Mouse (Mus musculus): ENCODE measurements around the gene Mcu. TPM values are rescaled to one million over a fixed set of nuclear protein-coding genes. Genes with fewer than 3 reads are reported as not detected.

Mcu gene
- polyA plus RNA-seq, 1 experiment from 2014 or later = 10.6 TPM

- H3K27ac ChIP-seq = no peak overlapping the region
- H3K9ac ChIP-seq = no peak overlapping the region
- DNase-seq = no peak
- ATAC-seq (ENCODE audit: low read depth) = no peak
- no peaks in the 10 kb centered on the region for H3K4me1 ChIP-seq (replicated peaks)
- no peaks in the 10 kb centered on the region for H3K36me3 ChIP-seq
- no peak overlapping the region for H3K4me3 ChIP-seq (replicated peaks)
- 0 out of 2 replicates have a peak overlapping the region, but pooled peaks have one; percentile 15 for H3K4me2 ChIP-seq
- no peaks in the 10 kb centered on the region for H3K27me3 ChIP-seq
- H3K9me3 ChIP-seq (replicated peaks) = no peaks in the 10 kb centered on the region
- 60% methylated on average over 16 of the region's 16 CpGs for WGBS (ENCODE audit: insufficient replicate concordance)
These were observed 20.4 kb upstream of the Mcu start for GRCm38 (mm10) chr10:59636751-59637533.

- H3K4me1 ChIP-seq (replicated peaks) = no peaks in the 10 kb centered on the region
- 75% methylated on average over 2 of the region's 2 CpGs for WGBS (ENCODE audit: insufficient replicate concordance)
- H3K36me3 ChIP-seq = no peaks in the 10 kb centered on the region
- H3K4me3 ChIP-seq (replicated peaks) = no peak overlapping the region
- H3K9ac ChIP-seq = no peak overlapping the region
- no peak for ATAC-seq (ENCODE audit: low read depth)
- H3K27me3 ChIP-seq = no peaks in the 10 kb centered on the region
- no peak overlapping the region for H3K27ac ChIP-seq
- no peak for DNase-seq
- H3K9me3 ChIP-seq (replicated peaks) = no peaks in the 10 kb centered on the region
- H3K4me2 ChIP-seq = no peak overlapping the region
These were observed 19.6 kb upstream of the Mcu start for GRCm38 (mm10) chr10:59636048-59636447.

- no peak overlapping the region for H3K4me3 ChIP-seq (replicated peaks)
- ATAC-seq (ENCODE audit: low read depth) (no peak), DNase-seq (no peak)
- H3K27ac ChIP-seq = no peak overlapping the region
- no peak overlapping the region for H3K4me2 ChIP-seq
- H3K9ac ChIP-seq = no peak overlapping the region
- H3K4me1 ChIP-seq (replicated peaks) = no peaks in the 10 kb centered on the region; the same call in 1 of the 2 replicates
- no peaks in the 10 kb centered on the region for H3K36me3 ChIP-seq
- H3K9me3 ChIP-seq (replicated peaks) = no peaks in the 10 kb centered on the region
- WGBS (ENCODE audit: insufficient replicate concordance) = 75% methylated on average over 4 of the region's 4 CpGs
- no peaks in the 10 kb centered on the region for H3K27me3 ChIP-seq
These were observed 13.0 kb upstream of the Mcu start for GRCm38 (mm10) chr10:59629506-59629782.

- DNase-seq (no peak), ATAC-seq (ENCODE audit: low read depth) (0 out of 2 replicates have a peak, but pooled peaks have one; percentile 36)
- no peaks in the 10 kb centered on the region; the same call in 1 of the 2 replicates for H3K4me1 ChIP-seq (replicated peaks)
- H3K4me2 ChIP-seq = no peak overlapping the region
- no peak overlapping the region for H3K4me3 ChIP-seq (replicated peaks)
- H3K9me3 ChIP-seq (replicated peaks) = no peaks in the 10 kb centered on the region
- H3K36me3 ChIP-seq = no peaks in the 10 kb centered on the region
- H3K9ac ChIP-seq = no peak overlapping the region
- H3K27me3 ChIP-seq = no peaks in the 10 kb centered on the region
- WGBS (ENCODE audit: insufficient replicate concordance) = 70% methylated on average over 17 of the region's 17 CpGs
- H3K27ac ChIP-seq = no peak overlapping the region
These were observed 12.4 kb upstream of the Mcu start for GRCm38 (mm10) chr10:59628641-59629505.

- no peak for DNase-seq
- Histone ChIP-seq H3K4me1 (replicated peaks) (no peaks in the 10 kb centered on the region; the same call in 1 of the 2 replicates), H3K36me3 (no peaks in the 10 kb centered on the region), H3K4me3 (replicated peaks) (no peak overlapping the region), H3K4me2 (no peak overlapping the region), H3K9me3 (replicated peaks) (no peaks in the 10 kb centered on the region), H3K9ac (no peak overlapping the region), H3K27ac (no peak overlapping the region), H3K27me3 (no peaks in the 10 kb centered on the region)
- 49% methylated on average over 5 of the region's 5 CpGs for WGBS (ENCODE audit: insufficient replicate concordance)
- ATAC-seq (ENCODE audit: low read depth) = no peak
These were observed 7.0 kb upstream of the Mcu start for GRCm38 (mm10) chr10:59623496-59623895.

GRCm38 (mm10) chr10:59621355-59621754 is 4.9 kb upstream of the Mcu start:
- no peak overlapping the region for H3K4me2 ChIP-seq

GRCm38 (mm10) chr10:59617776-59618175 is 1.3 kb upstream of the Mcu start:
- 75% methylated on average over 7 of the region's 7 CpGs for WGBS (ENCODE audit: insufficient replicate concordance)
- H3K4me2 ChIP-seq = no peak overlapping the region
- no peak overlapping the region for H3K4me3 ChIP-seq (replicated peaks)

More at GRCm38 (mm10) chr10:59621355-59621754, 4.9 kb upstream of the Mcu start:
- no peak overlapping the region for H3K4me3 ChIP-seq (replicated peaks)
- 23% methylated on average over 10 of the region's 10 CpGs for WGBS (ENCODE audit: insufficient replicate concordance)
- no peak for ATAC-seq (ENCODE audit: low read depth)
- H3K9ac ChIP-seq = no peak overlapping the region
- no peaks in the 10 kb centered on the region for H3K9me3 ChIP-seq (replicated peaks)
- H3K27ac ChIP-seq = no peak overlapping the region
- no peak for DNase-seq
- H3K27me3 ChIP-seq = no peaks in the 10 kb centered on the region
- H3K36me3 ChIP-seq = no peaks in the 10 kb centered on the region
- H3K4me1 ChIP-seq (replicated peaks) = peaks cover 6% of the 10 kb centered on the region

GRCm38 (mm10) chr10:59615981-59616520 is 441 bp downstream of the Mcu start, which contains the start of gene Gm10322:
TSS of gene Gm10322 (plus strand) at chr10:59616063.
- Histone ChIP-seq H3K9me3 (replicated peaks) (no peaks in the 10 kb centered on the region), H3K27ac (peak within 1 kb of the TSS; percentile 84), H3K9ac (peak within 1 kb of the TSS; percentile 90), H3K4me2 (peak within 1 kb of the TSS; percentile 96), H3K36me3 (no peaks in the 10 kb centered on the region), H3K27me3 (no peaks in the 10 kb centered on the region), H3K4me1 (replicated peaks) (peaks cover 29% of the 10 kb centered on the region), H3K4me3 (replicated peaks) (peak within 1 kb of the TSS; percentile 85)
- 1% methylated on average over 49 of the region's 51 CpGs for WGBS (ENCODE audit: insufficient replicate concordance)
- ATAC-seq (ENCODE audit: low read depth) (peak; percentile 81), DNase-seq (peak; percentile 62)

More at GRCm38 (mm10) chr10:59617776-59618175, 1.3 kb upstream of the Mcu start:
- no peak for ATAC-seq (ENCODE audit: low read depth)
- H3K9me3 ChIP-seq (replicated peaks) = no peaks in the 10 kb centered on the region
- H3K27me3 ChIP-seq = no peaks in the 10 kb centered on the region
- H3K36me3 ChIP-seq = no peaks in the 10 kb centered on the region
- H3K27ac ChIP-seq = no peak overlapping the region
- H3K9ac ChIP-seq = no peak overlapping the region
- H3K4me1 ChIP-seq (replicated peaks) = peaks cover 29% of the 10 kb centered on the region
- no peak for DNase-seq

- Histone ChIP-seq H3K4me1 (replicated peaks) (peaks cover 29% of the 10 kb centered on the region), H3K9ac (peak overlapping the region; percentile 90), H3K36me3 (no peaks in the 10 kb centered on the region), H3K27me3 (no peaks in the 10 kb centered on the region), H3K4me2 (peak overlapping the region; percentile 96), H3K4me3 (replicated peaks) (peak overlapping the region; percentile 85), H3K9me3 (replicated peaks) (no peaks in the 10 kb centered on the region), H3K27ac (no peak overlapping the region)
- DNase-seq (no peak), ATAC-seq (ENCODE audit: low read depth) (no peak)
- 36% methylated on average over 5 of the region's 5 CpGs for WGBS (ENCODE audit: insufficient replicate concordance)
These were observed 1.1 kb downstream of the Mcu start for GRCm38 (mm10) chr10:59615411-59615810.

GRCm38 (mm10) chr10:59614141-59614540 is 2.4 kb downstream of the Mcu start:
- no peaks in the 10 kb centered on the region for H3K36me3 ChIP-seq
- H3K4me3 ChIP-seq (replicated peaks) = no peak overlapping the region
- H3K9me3 ChIP-seq (replicated peaks) = no peaks in the 10 kb centered on the region
- DNase-seq (no peak), ATAC-seq (ENCODE audit: low read depth) (no peak)
- no peaks in the 10 kb centered on the region for H3K27me3 ChIP-seq
- no peak overlapping the region for H3K9ac ChIP-seq
- H3K4me2 ChIP-seq = no peak overlapping the region
- WGBS (ENCODE audit: insufficient replicate concordance) = 82% methylated on average over 5 of the region's 5 CpGs
- peaks cover 29% of the 10 kb centered on the region for H3K4me1 ChIP-seq (replicated peaks)
- no peak overlapping the region for H3K27ac ChIP-seq

GRCm38 (mm10) chr10:59613276-59613675 is 3.2 kb downstream of the Mcu start:
- no peak overlapping the region for H3K4me3 ChIP-seq (replicated peaks)
- no peak for DNase-seq
- no peak overlapping the region for H3K9ac ChIP-seq
- no peak overlapping the region for H3K4me2 ChIP-seq
- no peaks in the 10 kb centered on the region for H3K9me3 ChIP-seq (replicated peaks)
- H3K4me1 ChIP-seq (replicated peaks) = peaks cover 29% of the 10 kb centered on the region
- 59% methylated on average over 5 of the region's 5 CpGs for WGBS (ENCODE audit: insufficient replicate concordance)
- no peak overlapping the region for H3K27ac ChIP-seq
- no peaks in the 10 kb centered on the region for H3K36me3 ChIP-seq
- no peaks in the 10 kb centered on the region for H3K27me3 ChIP-seq
- no peak for ATAC-seq (ENCODE audit: low read depth)
